Mouse (Mus musculus): ENCODE measurements around the gene Bnc2.

DNA sequence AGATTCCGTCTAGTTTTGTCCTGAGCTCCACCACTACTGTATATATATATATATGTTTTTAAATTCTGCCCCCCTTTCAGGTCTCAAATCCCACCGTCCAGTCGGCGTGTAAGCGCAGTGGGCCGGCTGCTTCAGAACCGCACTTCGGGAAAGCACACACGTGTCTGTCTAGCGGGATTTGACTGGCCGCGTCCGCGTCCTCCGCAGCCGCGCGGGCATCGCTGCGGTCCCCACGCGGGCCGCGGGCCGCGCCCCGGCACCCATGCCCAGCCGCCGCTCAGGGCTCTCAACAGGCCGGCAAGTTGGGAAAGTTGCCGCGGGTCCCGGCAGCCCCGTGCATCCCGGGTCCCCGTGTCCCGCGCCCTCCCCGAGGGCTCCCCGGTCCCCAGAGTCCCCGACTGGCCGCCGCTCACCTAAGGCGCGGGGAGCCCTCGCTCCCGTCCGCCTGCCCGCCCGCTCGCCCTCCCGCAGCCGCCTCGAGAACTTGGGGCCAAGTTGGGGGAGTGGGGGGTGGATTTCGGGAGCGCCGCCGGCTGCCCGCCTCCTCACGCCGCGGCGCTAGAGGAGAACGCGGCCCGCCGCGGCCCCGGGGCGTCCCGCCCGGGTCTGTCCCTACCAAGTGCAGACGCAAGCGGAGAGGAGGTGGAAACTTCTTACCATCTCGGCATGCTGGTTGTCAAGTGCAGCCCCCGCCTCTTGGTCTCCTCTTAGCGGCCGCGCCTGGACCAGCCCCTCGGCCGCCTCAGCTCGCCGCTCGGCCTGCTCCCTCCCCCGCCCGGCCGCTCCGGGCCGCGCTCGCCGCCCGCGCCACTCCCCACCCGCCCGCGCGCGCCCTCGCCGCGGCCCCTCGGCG lies 531 bp downstream of the Bnc2 start:
- no peak for TF ChIP-seq CTCF (IDR thresholded peaks at IDR 0.05; ENCODE audit: low read depth)
- TF ChIP-seq EP300 (IDR thresholded peaks at IDR 0.05; ENCODE audit: low read depth): no peak
